Mouse (Mus musculus): ENCODE results near the gene Wdr62. TPM values are rescaled to one million over a fixed set of nuclear protein-coding genes. Genes with fewer than 3 reads are reported as not detected.
A peak's percentile ranks its signal among the peaks of the same experiment; 100 is the strongest.

Gene Wdr62
- total and polyA plus RNA-seq, 2 experiments from 2014 or later, result 4.0 to 7.0 TPM

DNA sequence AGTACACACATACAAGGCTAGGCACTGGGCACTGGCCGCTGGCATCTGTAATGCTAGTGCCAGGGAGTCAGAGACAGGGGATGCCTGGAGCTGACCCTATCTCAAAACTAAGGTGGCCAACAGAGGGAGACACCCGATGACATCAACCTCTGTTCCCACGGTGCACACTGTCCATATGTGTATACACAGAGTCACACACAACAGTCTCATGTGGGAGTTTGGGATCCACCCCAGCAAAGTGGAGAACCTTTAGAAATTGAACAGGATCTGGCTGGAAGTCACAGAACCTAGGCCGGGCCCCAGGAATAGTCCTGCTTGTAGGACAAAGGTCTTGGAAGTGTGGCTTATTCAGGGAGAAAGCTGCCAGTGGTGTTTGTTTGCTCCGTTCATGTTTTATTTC, 14.1 kb upstream of the Wdr62 start:
- peaks cover 12% of the 10 kb centered on the region for H3K4me1 ChIP-seq (ENCODE audit: insufficient read depth, low read length)
- 0 out of 2 replicates have a peak, but pooled peaks have one; percentile 2 for TF ChIP-seq CTCF (IDR thresholded peaks at IDR 0.05; ENCODE audit: low read depth)
- no peak overlapping the region for H3K4me2 ChIP-seq (ENCODE audit: low read depth, low read length)
- no peaks in the 10 kb centered on the region for H3K27me3 ChIP-seq (ENCODE audit: insufficient read depth, low read length)
- H3K27ac ChIP-seq, result peak overlapping the region; percentile 49; the same call in 1 of the 2 replicates
- H3K9me3 ChIP-seq (ENCODE audit: low read length), result no peaks in the 10 kb centered on the region
- no peak for ATAC-seq
- WGBS, result 88% methylated on average over 5 of the region's 5 CpGs
- H3K4me3 ChIP-seq (ENCODE audit: low read length), result no peak overlapping the region
- peaks cover 39% of the 10 kb centered on the region for H3K36me3 ChIP-seq (ENCODE audit: insufficient read depth, low read length)
- 0 out of 2 replicates have a peak overlapping the region, but pooled peaks have one; percentile 24 for H3K9ac ChIP-seq (replicated peaks; ENCODE audit: low read length)
- DNase-seq (ENCODE audit: low spot score), result no peak

DNA sequence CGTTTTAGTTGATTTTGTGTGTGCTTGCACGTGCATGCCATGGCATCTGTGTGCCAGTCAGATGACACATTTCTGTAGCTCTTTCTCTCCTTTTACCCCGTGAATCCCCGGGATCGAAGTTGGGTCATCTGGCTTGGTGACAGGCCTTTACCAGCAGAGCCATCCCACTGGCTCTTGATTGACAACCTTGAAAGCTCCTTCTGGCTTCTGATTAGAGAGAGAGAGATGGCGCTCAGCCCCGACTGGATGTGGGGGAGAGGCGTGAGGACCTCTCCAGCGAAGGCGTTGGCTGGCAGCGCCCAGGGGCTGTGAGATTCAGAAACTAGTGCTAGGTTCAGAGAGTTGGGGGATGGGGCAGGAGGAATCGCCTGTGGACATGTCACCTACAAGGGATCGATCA, 13.6 kb upstream of the Wdr62 start:
- TF ChIP-seq CTCF (IDR thresholded peaks at IDR 0.05; ENCODE audit: low read depth), result no peak
- Histone ChIP-seq H3K27me3 (ENCODE audit: insufficient read depth, low read length) (no peaks in the 10 kb centered on the region), H3K36me3 (ENCODE audit: insufficient read depth, low read length) (peaks cover 34% of the 10 kb centered on the region), H3K4me2 (ENCODE audit: low read depth, low read length) (peak overlapping the region; percentile 13; the same call in 1 of the 2 replicates), H3K27ac (0 out of 2 replicates have a peak overlapping the region, but pooled peaks have one; percentile 38), H3K9ac (replicated peaks; ENCODE audit: low read length) (0 out of 2 replicates have a peak overlapping the region, but pooled peaks have one; percentile 24), H3K4me1 (ENCODE audit: insufficient read depth, low read length) (peaks cover 12% of the 10 kb centered on the region), H3K9me3 (ENCODE audit: low read length) (no peaks in the 10 kb centered on the region), H3K4me3 (ENCODE audit: low read length) (no peak overlapping the region)
- DNase-seq (ENCODE audit: low spot score) (no peak), ATAC-seq (no peak)
- WGBS, result 43% methylated on average over 13 of the region's 13 CpGs

DNA sequence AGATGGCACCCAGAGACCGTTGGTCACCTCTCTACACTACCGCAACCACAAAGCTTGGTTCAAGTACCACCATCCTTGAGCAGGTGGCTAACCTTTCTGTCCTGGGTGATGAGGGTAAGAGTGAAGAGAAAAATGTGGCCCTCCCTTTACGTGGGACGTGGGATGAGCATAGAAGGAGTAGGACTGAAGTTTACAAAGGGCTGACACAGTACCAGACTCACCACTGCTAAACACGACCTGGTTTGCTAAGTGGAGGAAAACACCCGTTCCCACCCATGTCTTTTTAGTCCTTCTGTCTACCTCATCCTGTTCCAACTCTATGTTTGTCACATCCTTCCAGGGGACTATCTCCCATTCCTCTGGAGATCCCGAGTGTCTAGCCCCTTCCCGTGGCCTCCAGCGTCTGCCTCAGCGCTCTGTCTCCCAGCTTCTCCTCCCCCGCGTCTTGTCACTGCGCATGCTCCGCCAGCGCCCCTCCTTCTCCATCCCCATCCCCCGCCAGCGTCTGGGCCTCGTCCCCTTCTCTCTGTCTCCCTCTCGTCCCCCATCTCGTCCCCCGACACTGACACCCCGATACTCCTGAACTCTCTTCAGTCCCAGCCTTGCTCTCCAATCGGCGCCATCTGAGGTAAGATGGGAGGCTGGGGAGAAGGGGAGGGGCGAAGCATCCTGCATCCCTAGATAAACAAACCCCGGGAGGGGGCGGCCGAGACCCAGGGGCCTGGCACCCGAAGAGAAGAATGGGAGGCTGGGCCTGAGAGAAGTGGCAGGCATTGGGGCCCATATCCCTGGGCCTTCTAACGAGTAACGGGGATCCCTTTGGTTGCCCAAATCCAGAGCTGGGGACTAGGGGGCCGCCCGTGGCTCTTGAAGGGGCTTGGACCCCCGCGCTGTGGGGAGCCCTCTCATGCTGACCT, 11.3 kb upstream of the Wdr62 start, which contains the start of gene Clip3:
Gene Clip3 (plus strand): TSS at position 514 of the 917 bp plus-strand sequence.
- H3K4me3 ChIP-seq (ENCODE audit: low read length), result peak within 1 kb of the TSS; percentile 90
- WGBS, result 6% methylated on average over 35 of the region's 35 CpGs
- peak within 1 kb of the TSS; percentile 90 for H3K9ac ChIP-seq (replicated peaks; ENCODE audit: low read length)
- peak within 1 kb of the TSS; percentile 89 for H3K4me2 ChIP-seq (ENCODE audit: low read depth, low read length)
- H3K4me1 ChIP-seq (ENCODE audit: insufficient read depth, low read length), result peaks cover 12% of the 10 kb centered on the region
- no peaks in the 10 kb centered on the region for H3K27me3 ChIP-seq (ENCODE audit: insufficient read depth, low read length)
- H3K27ac ChIP-seq, result peak within 1 kb of the TSS; percentile 85
- ATAC-seq, result peak; percentile 83
- TF ChIP-seq CTCF (IDR thresholded peaks at IDR 0.05; ENCODE audit: low read depth), result no peak
- H3K9me3 ChIP-seq (ENCODE audit: low read length), result no peaks in the 10 kb centered on the region
- H3K36me3 ChIP-seq (ENCODE audit: insufficient read depth, low read length), result peaks cover 12% of the 10 kb centered on the region; the same call in 1 of the 2 replicates
- peak; percentile 92 for DNase-seq (ENCODE audit: low spot score)

DNA sequence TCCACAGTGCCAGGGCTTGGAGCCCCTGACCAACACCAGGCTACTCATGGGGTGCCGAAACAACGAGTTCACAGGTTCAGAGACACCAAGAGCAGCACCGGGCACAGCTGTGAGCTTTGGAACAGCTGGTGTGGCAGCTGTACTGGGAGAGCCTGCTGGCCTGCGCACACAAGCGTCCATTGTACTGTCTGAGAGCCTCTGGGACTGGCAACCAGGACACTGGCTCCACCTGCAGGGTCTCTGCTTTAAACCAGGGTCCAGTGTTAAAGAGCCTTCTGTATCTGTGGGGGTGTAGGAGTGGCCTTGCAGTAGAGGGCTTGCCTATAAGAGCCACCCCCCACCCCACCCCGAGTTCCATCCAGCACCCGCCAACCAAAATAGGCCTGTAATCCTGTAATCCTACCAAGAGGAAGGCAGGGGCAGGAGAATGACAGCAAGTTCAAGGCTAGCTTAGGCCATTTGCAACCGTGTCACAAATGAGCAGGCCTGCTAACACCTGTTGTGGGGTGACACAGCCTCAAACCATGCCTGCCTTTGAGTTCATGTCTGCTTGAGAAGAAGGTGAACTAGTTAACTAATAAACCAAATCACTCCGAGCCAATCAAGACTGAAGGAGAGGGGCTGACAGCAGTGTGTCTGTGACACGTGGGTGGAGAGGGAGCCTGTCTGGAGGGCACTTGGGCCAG, 9.6 kb upstream of the Wdr62 start:
- H3K27ac ChIP-seq, result 0 out of 2 replicates have a peak overlapping the region, but pooled peaks have one; percentile 20
- peaks cover 12% of the 10 kb centered on the region for H3K4me1 ChIP-seq (ENCODE audit: insufficient read depth, low read length)
- H3K27me3 ChIP-seq (ENCODE audit: insufficient read depth, low read length), result no peaks in the 10 kb centered on the region
- ATAC-seq (peak; percentile 54; the same call in 1 of the 2 replicates), DNase-seq (ENCODE audit: low spot score) (peak; percentile 51)
- H3K9ac ChIP-seq (replicated peaks; ENCODE audit: low read length), result no peak overlapping the region
- TF ChIP-seq CTCF (IDR thresholded peaks at IDR 0.05; ENCODE audit: low read depth), result peak; percentile 29
- H3K36me3 ChIP-seq (ENCODE audit: insufficient read depth, low read length), result 0 out of 2 replicates have a peak, but pooled peaks cover 3% of the 10 kb centered on the region
- H3K4me3 ChIP-seq (ENCODE audit: low read length), result no peak overlapping the region
- 49% methylated on average over 10 of the region's 10 CpGs for WGBS
- no peak overlapping the region for H3K4me2 ChIP-seq (ENCODE audit: low read depth, low read length)
- H3K9me3 ChIP-seq (ENCODE audit: low read length), result no peaks in the 10 kb centered on the region

DNA sequence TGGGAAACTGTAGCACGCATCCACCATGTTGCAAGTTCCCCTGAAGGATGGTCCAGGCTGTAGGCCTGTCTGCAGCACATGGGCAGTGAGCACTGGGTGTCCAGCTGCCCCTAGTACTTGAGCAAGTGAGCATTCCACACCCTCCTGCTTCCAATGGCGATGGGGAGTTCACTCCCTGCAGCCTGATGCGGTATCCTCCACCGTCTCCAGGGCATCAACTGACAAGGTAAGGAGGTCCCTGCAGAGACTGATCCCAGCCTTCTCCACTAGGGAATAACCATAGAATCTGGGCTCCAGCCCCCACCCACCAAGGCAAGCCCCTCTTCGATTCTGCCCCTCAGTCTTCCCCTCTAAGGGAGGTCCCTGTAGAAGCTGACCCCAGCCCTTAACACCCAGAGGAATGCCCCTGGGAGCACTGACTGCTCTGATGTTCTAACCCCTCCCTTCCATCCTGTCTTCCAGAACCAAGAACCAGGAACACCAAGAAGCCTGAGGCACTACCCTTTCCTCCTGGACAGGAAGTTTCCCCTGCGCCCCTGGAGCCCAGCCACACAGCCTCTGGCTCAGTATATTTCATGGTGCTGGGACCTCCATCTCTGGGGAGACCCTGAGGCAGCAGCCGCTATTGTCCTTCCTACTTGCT, 9.0 kb upstream of the Wdr62 start:
- 0 out of 2 replicates have a peak overlapping the region, but pooled peaks have one; percentile 20 for H3K27ac ChIP-seq
- H3K4me2 ChIP-seq (ENCODE audit: low read depth, low read length), result no peak overlapping the region
- peaks cover 11% of the 10 kb centered on the region for H3K4me1 ChIP-seq (ENCODE audit: insufficient read depth, low read length)
- no peaks in the 10 kb centered on the region for H3K36me3 ChIP-seq (ENCODE audit: insufficient read depth, low read length)
- DNase-seq (ENCODE audit: low spot score), result no peak
- no peak for ATAC-seq
- H3K27me3 ChIP-seq (ENCODE audit: insufficient read depth, low read length), result no peaks in the 10 kb centered on the region
- no peak overlapping the region for H3K9ac ChIP-seq (replicated peaks; ENCODE audit: low read length)
- H3K4me3 ChIP-seq (ENCODE audit: low read length), result no peak overlapping the region
- no peaks in the 10 kb centered on the region for H3K9me3 ChIP-seq (ENCODE audit: low read length)
- WGBS, result 76% methylated on average over 7 of the region's 7 CpGs
- no peak for TF ChIP-seq CTCF (IDR thresholded peaks at IDR 0.05; ENCODE audit: low read depth)

DNA sequence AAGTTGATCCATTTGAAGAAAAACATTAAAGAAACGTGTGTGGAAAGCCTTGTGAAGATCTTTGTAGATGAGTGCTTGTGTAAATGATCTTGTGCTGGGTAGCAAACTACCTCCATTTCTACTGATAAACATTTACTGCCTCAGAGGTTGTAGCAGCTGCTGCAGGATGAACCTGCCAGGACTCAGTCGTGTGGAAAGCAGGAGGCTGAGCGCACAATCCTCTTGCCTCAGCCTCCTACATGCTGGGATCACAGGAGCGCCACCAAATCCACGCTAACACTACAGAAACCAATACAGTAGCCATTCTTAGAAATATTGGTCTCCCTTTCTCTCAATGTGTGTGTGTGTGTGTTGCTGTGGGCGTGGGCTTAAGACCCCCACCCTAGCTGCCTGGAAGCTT, 7.8 kb upstream of the Wdr62 start:
- no peak overlapping the region for H3K4me3 ChIP-seq (ENCODE audit: low read length)
- WGBS, result 53% methylated on average over 6 of the region's 6 CpGs
- peaks cover 7% of the 10 kb centered on the region for H3K4me1 ChIP-seq (ENCODE audit: insufficient read depth, low read length)
- no peak overlapping the region for H3K4me2 ChIP-seq (ENCODE audit: low read depth, low read length)
- no peak for DNase-seq (ENCODE audit: low spot score)
- no peaks in the 10 kb centered on the region for H3K9me3 ChIP-seq (ENCODE audit: low read length)
- no peak for ATAC-seq
- no peak overlapping the region for H3K9ac ChIP-seq (replicated peaks; ENCODE audit: low read length)
- no peak for TF ChIP-seq CTCF (IDR thresholded peaks at IDR 0.05; ENCODE audit: low read depth)
- H3K27ac ChIP-seq, result no peak overlapping the region
- no peaks in the 10 kb centered on the region for H3K27me3 ChIP-seq (ENCODE audit: insufficient read depth, low read length)
- H3K36me3 ChIP-seq (ENCODE audit: insufficient read depth, low read length), result no peaks in the 10 kb centered on the region
